12 mouse cellular contexts compared by ENCODE assay signal in the genomic region with DNA sequence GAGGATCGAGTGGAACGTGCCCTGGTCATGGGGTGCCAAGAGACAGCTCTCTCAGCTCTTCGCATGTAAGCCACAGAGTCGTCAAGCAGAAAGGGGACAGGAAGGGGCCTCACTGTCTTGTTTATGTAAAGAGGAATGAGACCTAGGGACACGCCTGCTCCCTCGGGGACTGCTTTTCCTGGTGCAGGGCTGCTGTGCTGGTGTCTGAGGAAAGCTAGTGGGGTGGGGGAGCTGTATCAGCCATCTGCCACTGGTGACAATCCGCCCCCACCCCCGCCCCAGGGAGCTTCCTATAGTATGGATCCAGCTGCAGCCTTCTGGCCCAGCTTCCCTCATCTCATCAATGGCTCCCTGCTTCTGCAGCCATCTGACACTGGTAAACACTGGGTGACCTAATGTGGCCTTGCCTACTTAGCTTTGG. TPM values are rescaled to one million over a fixed set of nuclear protein-coding genes. Genes with fewer than 3 reads are reported as not detected.
DNase-seq lines count a peak whose midpoint lies in the region; ATAC-seq and TF ChIP-seq lines count a peak whose summit lies in the region.
"Had no signal": no experiment of that assay in that cellular context is flagged by ENCODE, and none has a peak within 500 bp of the region (broad histone marks: within the 10 kb centered on the region; RNA-seq: fewer than 3 reads in every experiment).

No protein-coding gene starts in this region.

- no peaks in the 10 kb centered on the region for H3K27me3 ChIP-seq in midbrain, embryonic 11.5 days (ENCODE audit: control insufficient read depth, insufficient read depth, low read length)
- H3K27me3 ChIP-seq in midbrain, postnatal 0 days (ENCODE audit: insufficient read depth, low read length), result no peaks in the 10 kb centered on the region
- H3K27me3 ChIP-seq in kidney, postnatal 0 days (ENCODE audit: insufficient read depth, low read length), result no peaks in the 10 kb centered on the region
- H3K27me3 ChIP-seq: embryonic facial prominence, embryonic 13.5 days; liver, embryonic 13.5 days had no signal

- no peaks in the 10 kb centered on the region for H3K36me3 ChIP-seq in midbrain, embryonic 11.5 days (ENCODE audit: control insufficient read depth, insufficient read depth, low read length)
- no peaks in the 10 kb centered on the region for H3K36me3 ChIP-seq in midbrain, postnatal 0 days (ENCODE audit: insufficient read depth, low read length)
- no peaks in the 10 kb centered on the region for H3K36me3 ChIP-seq in kidney, postnatal 0 days (ENCODE audit: insufficient read depth, low read length)
- H3K36me3 ChIP-seq: embryonic facial prominence, embryonic 13.5 days; liver, embryonic 13.5 days had no signal

- no peak overlapping the region for H3K9ac ChIP-seq in midbrain, embryonic 11.5 days (ENCODE audit: low read length)
- no peak overlapping the region for H3K9ac ChIP-seq in midbrain, postnatal 0 days (replicated peaks; ENCODE audit: low read length, poor library complexity, severe bottlenecking)
- no peak overlapping the region for H3K9ac ChIP-seq in kidney, postnatal 0 days (ENCODE audit: low read depth, low read length)
- H3K9ac ChIP-seq: embryonic facial prominence, embryonic 13.5 days; liver, embryonic 13.5 days had no signal

- TF ChIP-seq CTCF in midbrain, postnatal 0 days (IDR thresholded peaks at IDR 0.05), result no peak
- no peak for TF ChIP-seq CTCF in kidney, postnatal 0 days (IDR thresholded peaks at IDR 0.05; ENCODE audit: low read depth)

- H3K4me2 ChIP-seq in midbrain, embryonic 11.5 days, result no peak overlapping the region
- H3K4me2 ChIP-seq in midbrain, postnatal 0 days (ENCODE audit: low read depth, low read length, poor library complexity, severe bottlenecking), result no peak overlapping the region
- H3K4me2 ChIP-seq in kidney, postnatal 0 days (ENCODE audit: low read length), result no peak overlapping the region
- H3K4me2 ChIP-seq: embryonic facial prominence, embryonic 13.5 days; liver, embryonic 13.5 days had no signal

- no peaks in the 10 kb centered on the region for H3K4me1 ChIP-seq in midbrain, embryonic 11.5 days (ENCODE audit: control insufficient read depth, insufficient read depth, low read length)
- no peaks in the 10 kb centered on the region for H3K4me1 ChIP-seq in midbrain, postnatal 0 days (ENCODE audit: insufficient read depth, low read length)
- no peaks in the 10 kb centered on the region; the same call in 1 of the 2 replicates for H3K4me1 ChIP-seq in kidney, postnatal 0 days (replicated peaks; ENCODE audit: insufficient read depth, low read length)
- H3K4me1 ChIP-seq: liver, embryonic 13.5 days had no signal

- WGBS in midbrain, embryonic 11.5 days, result 55% methylated on average over 8 of the region's 8 CpGs
- WGBS in midbrain, postnatal 0 days, result 62% methylated on average over 8 of the region's 8 CpGs
- 13% methylated on average over 8 of the region's 8 CpGs for WGBS in kidney, postnatal 0 days

- no peaks in the 10 kb centered on the region for H3K9me3 ChIP-seq in midbrain, embryonic 11.5 days (ENCODE audit: control insufficient read depth, low read length)
- H3K9me3 ChIP-seq in midbrain, postnatal 0 days (ENCODE audit: low read length), result no peaks in the 10 kb centered on the region
- no peaks in the 10 kb centered on the region for H3K9me3 ChIP-seq in kidney, postnatal 0 days (replicated peaks; ENCODE audit: low read length)
- H3K9me3 ChIP-seq: embryonic facial prominence, embryonic 13.5 days; liver, embryonic 13.5 days had no signal

- no peak for DNase-seq in midbrain, embryonic 11.5 days (ENCODE audit: low spot score, missing footprints)
- DNase-seq in midbrain, postnatal 0 days (ENCODE audit: low spot score), result no peak
- peak; percentile 19 for DNase-seq in heart, adult 8-10 months (ENCODE audit: low spot score)
- peak; percentile 44 for DNase-seq in kidney, postnatal 0 days (ENCODE audit: low spot score)
- peak; percentile 38 for DNase-seq in retina, postnatal 1 day
- DNase-seq in Muller cell, postnatal 12 days (ENCODE audit: inconsistent ontology term), result no peak
- DNase-seq in right cerebral cortex, postnatal 4 days, result no peak
- DNase-seq: gastrocnemius, postnatal 10 days; liver, embryonic 13.5 days; spleen, adult 18-20 months had no signal

- H3K27ac ChIP-seq in midbrain, embryonic 11.5 days (ENCODE audit: low read depth, low read length), result no peak overlapping the region
- H3K27ac ChIP-seq in midbrain, postnatal 0 days (ENCODE audit: low read depth, low read length), result no peak overlapping the region
- no peak overlapping the region for H3K27ac ChIP-seq in kidney, postnatal 0 days
- H3K27ac ChIP-seq: embryonic facial prominence, embryonic 13.5 days; liver, embryonic 13.5 days had no signal

- no peak overlapping the region for H3K4me3 ChIP-seq in midbrain, embryonic 11.5 days (ENCODE audit: low read depth, low read length)
- no peak overlapping the region for H3K4me3 ChIP-seq in midbrain, postnatal 0 days (ENCODE audit: low read depth, low read length)
- H3K4me3 ChIP-seq in kidney, postnatal 0 days (replicated peaks; ENCODE audit: low read depth, low read length), result no peak overlapping the region
- H3K4me3 ChIP-seq: embryonic facial prominence, embryonic 13.5 days; liver, embryonic 13.5 days; myocyte had no signal

- peak; percentile 65 for ATAC-seq in midbrain, embryonic 11.5 days (ENCODE audit: low FRiP score)
- no peak for ATAC-seq in midbrain, postnatal 0 days (ENCODE audit: low FRiP score)
- ATAC-seq in kidney, postnatal 0 days (replicated peaks; ENCODE audit: low FRiP score, low read depth), result no peak

RNA-seq across cellular contexts. Expression of a gene that starts 47.7 kb away (rescaled TPM):
- 0.32 and 0.37 TPM in 2 replicates for polyA plus RNA-seq in midbrain, embryonic 11.5 days (2014; fragmentation: Nextera tagmentation; extraction: Ambion mirVana)
- 4.2 and 4.4 TPM in 2 replicates for total RNA-seq in midbrain, postnatal 0 days (2014; rRNA removed)
- polyA plus RNA-seq in midbrain, postnatal 0 days (2015; fragmentation: Nextera tagmentation; extraction: Ambion mirVana), result 4.5 and 4.6 TPM in 2 replicates
- under 1 TPM in 3 of 4 experiments, not detected in 1; 0.13 to 0.16 (median 0.16) TPM for total RNA-seq in heart, adult 8-10 months (2022)
- polyA plus RNA-seq in kidney, postnatal 0 days (2015; fragmentation: Nextera tagmentation; extraction: Ambion mirVana), result 0.08 TPM in 1 of 2 replicates, not detected in the other
- polyA plus RNA-seq: liver, embryonic 13.5 days had no signal

Comparison
In these comparisons a context has a peak if more than half of its experiments do, and no peak if none do; other contexts are left out.
1. DNase-seq: peak in heart, adult 8-10 months (single experiment), kidney, postnatal 0 days (single experiment) and retina, postnatal 1 day (single experiment); none in midbrain, embryonic 11.5 days (single experiment), midbrain, postnatal 0 days (single experiment), Muller cell, postnatal 12 days (single experiment) and right cerebral cortex, postnatal 4 days (single experiment).